Mouse (Mus musculus): ENCODE data around the gene Tcp10b.
"Not testable (repeated sequence)": the region's sequence is repeated elsewhere in the genome, so short reads cannot be mapped to it uniquely, and the experiment has no call there.

GRCm38 (mm10) chr17:13067864-13068385, 7.0 kb downstream of the Tcp10b start:
- TF ChIP-seq GATA1 (IDR thresholded peaks at IDR 0.05; ENCODE audit: borderline replicate concordance, low read length); FLI1 (IDR thresholded peaks at IDR 0.05; ENCODE audit: low read length): not testable (repeated sequence)

Data from megakaryocyte, embryonic 14.5 days (primary cell).